Mouse (Mus musculus) C2C12 (cell line): ENCODE measurements around the gene Morc2a.

Experiments
- CTCF ChIP-seq: IDR thresholded peaks from one replicate; pipeline ENCODE4 v1.5.1; 2011; ENCODE audit not compliant: control insufficient read depth, insufficient read depth, insufficient read length
- MAX ChIP-seq: IDR thresholded peaks from one replicate; pipeline ENCODE4 v1.6.1; 2011; ENCODE audit warnings: mild to moderate bottlenecking, control low read depth
- USF1 ChIP-seq: IDR thresholded peaks from one replicate; pipeline ENCODE4 v1.6.1; 2011; ENCODE audit warnings: low read depth, mild to moderate bottlenecking, control low read depth, moderate library complexity

GRCm38 (mm10) chr11:3686318-3686717, 37.3 kb downstream of the Morc2a start:
- TF ChIP-seq USF1 (no peak), MAX (no peak), CTCF (no peak)
